Mouse (Mus musculus): ENCODE data around the gene Bphl.

- no peak for TF ChIP-seq CTCF (IDR thresholded peaks at IDR 0.05; ENCODE audit: control insufficient read depth, insufficient read depth, low read length)
- no peak for TF ChIP-seq POLR2A (IDR thresholded peaks at IDR 0.05; ENCODE audit: borderline replicate concordance, control insufficient read depth, low read depth, low read length)
Measured at GRCm38 (mm10) chr13:34111019-34111418, 73.6 kb downstream of the Bphl start.

Measured in bone marrow, adult 2 months (tissue).